Mouse (Mus musculus) bone marrow, adult 2 months (tissue): Measurements from ENCODE around the gene Mrps16. TPM values are rescaled to one million over a fixed set of nuclear protein-coding genes. Genes with fewer than 3 reads are reported as not detected.

Experiments
- H3K27ac ChIP-seq: fragments of 200-500 bp; 2 replicates; pipeline ENCODE4 v1.5.1; 2012; ENCODE audit warnings: low read depth, mild to moderate bottlenecking, control low read depth, inconsistent platforms, low read length; ENCODE audit not compliant: control insufficient read depth, poor library complexity, insufficient read depth
- H3K4me1 ChIP-seq: fragments of 200-500 bp; 2 replicates; pipeline ENCODE4 v1.6.1; 2011; ENCODE audit warnings: low read length; ENCODE audit not compliant: control insufficient read depth, insufficient read depth
- H3K4me3 ChIP-seq: fragments of 200-500 bp; replicated peaks from 2 replicates; pipeline ENCODE3; 2011; ENCODE audit warnings: mild to moderate bottlenecking, low read depth, low read length, control low read depth; ENCODE audit not compliant: control insufficient read depth
- CTCF ChIP-seq: fragments of 200-500 bp; IDR thresholded peaks from 2 replicates; pipeline ENCODE4 v1.5.1; 2011; ENCODE audit warnings: low read length, control low read depth; ENCODE audit not compliant: control insufficient read depth, insufficient read depth
- POLR2A ChIP-seq: fragments of 200-500 bp; IDR thresholded peaks from 2 replicates; pipeline ENCODE4 v1.6.1; 2011; ENCODE audit warnings: low read depth, mild to moderate bottlenecking, control low read depth, low read length, borderline replicate concordance; ENCODE audit not compliant: control insufficient read depth
- WGBS: fragments of 180-500 bp; shearing (Covaris S2); methylation state at CpG from one replicate; pipeline ENCODE4 v1.1.7; 2018; 5-methylcytosine and 5-hydroxymethylcytosine counted together
- polyA plus RNA-seq: library from polyadenylated mRNA; stranded (reverse); fragments of >200 nt; gene quantifications from 2 replicates; pipeline ENCODE4 v1.2.4, GENCODE M21; 2011; ENCODE audit warnings: low replicate concordance; ENCODE audit not compliant: missing spikeins, insufficient read depth, insufficient read length

Gene Mrps16
- polyA plus RNA-seq, 1 experiment, result 78.8 TPM

- no peaks in the 10 kb centered on the region for H3K4me1 ChIP-seq
- H3K4me3 ChIP-seq, result no peak overlapping the region
- 54% methylated on average over 1 of the region's 1 CpGs for WGBS
- no peak overlapping the region for H3K27ac ChIP-seq
- TF ChIP-seq POLR2A (no peak), CTCF (peak; percentile 72)
These were observed 6.6 kb upstream of the Mrps16 start for GRCm38 (mm10) chr14:20400071-20400470.

GRCm38 (mm10) chr14:20398864-20399263 is 5.4 kb upstream of the Mrps16 start:
- WGBS, result 30% methylated on average over 4 of the region's 4 CpGs
- peak; percentile 60; the same call in 1 of the 2 replicates for TF ChIP-seq CTCF
- no peak for TF ChIP-seq POLR2A
- no peaks in the 10 kb centered on the region for H3K4me1 ChIP-seq

DNA sequence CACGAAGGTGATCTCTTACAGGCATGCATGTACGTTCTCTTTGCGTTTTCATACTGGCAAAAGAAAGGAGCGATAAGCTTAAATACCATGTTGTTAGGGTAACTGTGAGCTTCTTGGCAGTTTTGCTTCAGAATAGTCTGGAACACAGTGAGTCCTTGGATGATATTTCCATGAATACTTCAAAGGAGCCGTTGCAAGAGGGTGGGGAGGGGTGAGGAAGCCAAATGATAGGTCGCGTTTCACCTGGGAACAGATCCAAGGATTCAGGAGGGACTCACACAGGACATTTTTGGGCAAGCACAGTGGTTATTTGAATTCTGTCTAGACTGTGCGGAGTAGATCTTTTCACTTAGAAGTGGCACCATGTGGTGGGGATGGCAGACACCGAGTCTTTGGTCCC is 3.8 kb upstream of the Mrps16 start:
- H3K27ac ChIP-seq, result no peak overlapping the region
- no peak overlapping the region for H3K4me3 ChIP-seq
- no peaks in the 10 kb centered on the region for H3K4me1 ChIP-seq

More at GRCm38 (mm10) chr14:20398864-20399263, 5.4 kb upstream of the Mrps16 start:
- no peak overlapping the region for H3K4me3 ChIP-seq
- no peak overlapping the region for H3K27ac ChIP-seq

GRCm38 (mm10) chr14:20392326-20392725 is 1.1 kb downstream of the Mrps16 start:
- Histone ChIP-seq H3K4me3 (no peak overlapping the region), H3K4me1 (peaks cover 2% of the 10 kb centered on the region; the same call in 1 of the 2 replicates), H3K27ac (no peak overlapping the region)
- 74% methylated on average over 4 of the region's 4 CpGs for WGBS
- TF ChIP-seq POLR2A, result no peak
- no peak for TF ChIP-seq CTCF

More for the DNA sequence above, 3.8 kb upstream of the Mrps16 start:
- WGBS, result 88% methylated on average over 9 of the region's 9 CpGs
- no peak for TF ChIP-seq CTCF
- TF ChIP-seq POLR2A, result no peak

GRCm38 (mm10) chr14:20389446-20390079 is 3.9 kb downstream of the Mrps16 start:
- TF ChIP-seq CTCF (no peak), POLR2A (no peak)
- 85% methylated on average over 8 of the region's 8 CpGs for WGBS
- Histone ChIP-seq H3K27ac (no peak overlapping the region), H3K4me3 (peak overlapping the region; percentile 18), H3K4me1 (peaks cover 2% of the 10 kb centered on the region; the same call in 1 of the 2 replicates)

DNA sequence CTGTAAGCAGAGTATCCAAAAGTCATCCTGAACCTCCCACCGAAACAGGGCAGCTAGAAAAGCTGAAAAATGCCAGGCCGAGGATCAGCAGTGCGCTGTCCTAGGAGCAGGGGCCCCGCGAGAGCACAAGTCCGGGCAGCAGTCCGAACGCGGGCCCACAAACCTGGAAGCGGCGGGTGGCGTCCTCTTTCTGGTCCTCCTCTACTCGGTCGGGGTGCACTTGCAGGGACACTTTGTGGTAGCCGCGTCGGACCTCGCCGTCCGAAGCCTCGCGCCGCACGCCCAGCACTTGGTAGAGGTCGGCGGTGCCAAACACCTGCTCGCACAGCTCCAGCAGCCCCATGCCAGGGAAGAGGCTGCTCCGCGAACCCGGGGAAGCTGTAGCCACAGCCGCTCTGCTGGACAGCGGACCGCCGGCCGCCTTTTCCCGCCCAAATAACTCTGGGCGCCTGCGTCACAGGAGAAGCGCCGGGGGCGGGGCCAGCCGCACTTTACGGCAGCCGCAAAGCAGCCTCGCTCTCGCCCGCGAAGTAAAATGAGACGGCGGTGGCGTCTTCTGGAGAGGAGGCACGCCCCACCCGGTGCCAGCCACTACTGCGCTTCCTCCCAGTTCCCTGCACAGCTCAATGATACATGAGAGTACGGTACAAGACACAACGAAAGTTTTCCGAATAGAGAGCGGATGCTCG is 4.8 kb downstream of the Mrps16 start, which contains the start of gene Dnajc9:
Gene Dnajc9 (minus strand): TSS at position 470 of the 689 bp plus-strand sequence.
- WGBS, result under 1% methylated on average over 59 of the region's 59 CpGs
- Histone ChIP-seq H3K27ac (peak within 1 kb of the TSS; percentile 75), H3K4me1 (peaks cover 2% of the 10 kb centered on the region; the same call in 1 of the 2 replicates), H3K4me3 (peak within 1 kb of the TSS; percentile 95)
- TF ChIP-seq POLR2A, result peak; percentile 73; the same call in 1 of the 2 replicates
- TF ChIP-seq CTCF, result no peak

GRCm38 (mm10) chr14:20379753-20380430 is 13.5 kb downstream of the Mrps16 start:
- 52% methylated on average over 9 of the region's 9 CpGs for WGBS

DNA sequence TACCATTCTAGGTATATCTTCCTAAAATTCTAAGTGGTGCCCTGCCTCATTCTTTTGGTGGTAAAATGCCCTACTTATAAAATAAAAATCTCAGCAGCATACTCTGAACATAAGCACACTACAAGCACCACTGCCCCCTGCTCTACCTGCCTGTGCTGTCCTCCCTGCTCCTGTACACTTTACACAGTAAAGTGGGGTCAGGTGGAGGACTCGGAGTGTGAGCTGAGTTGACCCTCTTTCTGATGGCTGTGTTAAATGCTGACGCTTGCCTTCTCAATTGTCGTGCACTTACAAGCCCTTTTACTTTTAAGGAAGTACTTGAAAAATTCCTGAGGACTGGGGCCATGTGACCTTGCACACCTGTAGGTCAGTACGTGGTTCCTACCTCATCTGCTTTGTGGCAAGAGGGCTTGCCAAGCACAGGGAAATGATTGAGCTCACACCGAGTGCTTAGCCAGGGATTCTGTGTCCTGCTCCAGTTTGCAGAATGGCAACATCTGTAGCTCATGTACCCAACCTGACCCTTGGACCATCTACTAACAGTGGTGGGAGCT is 14.3 kb downstream of the Mrps16 start:
- Histone ChIP-seq H3K4me3 (peak overlapping the region; percentile 31), H3K27ac (peak overlapping the region; percentile 69), H3K4me1 (peaks cover 1% of the 10 kb centered on the region; the same call in 1 of the 2 replicates)
- TF ChIP-seq POLR2A (no peak), CTCF (no peak)
- 26% methylated on average over 5 of the region's 5 CpGs for WGBS

More at GRCm38 (mm10) chr14:20379753-20380430, 13.5 kb downstream of the Mrps16 start:
- TF ChIP-seq CTCF (no peak), POLR2A (no peak)
- Histone ChIP-seq H3K4me3 (no peak overlapping the region), H3K27ac (no peak overlapping the region; the same call in 1 of the 2 replicates), H3K4me1 (peaks cover 1% of the 10 kb centered on the region; the same call in 1 of the 2 replicates)
